Mouse (Mus musculus) cerebellum, adult 8-10 months (tissue): ENCODE data around the gene Naa20.
A peak's percentile ranks its signal among the peaks of the same experiment; 100 is the strongest.

Experiments used
- DNase-seq: peaks from one replicate; pipeline ENCODE4 v3.0.0; 2022

Naa20 gene

GRCm38 (mm10) chr2:145901861-145902260 lies at the start of gene Naa20:
TSS of gene Naa20 (plus strand) at chr2:145902099.
- no peak for DNase-seq

GRCm38 (mm10) chr2:145855831-145856230 lies 46.1 kb upstream of the Naa20 start:
- no peak for DNase-seq

- no peak for DNase-seq
Observed at GRCm38 (mm10) chr2:145857864-145858263, 44.0 kb upstream of the Naa20 start.

- peak; percentile 45 for DNase-seq
Observed at GRCm38 (mm10) chr2:145859442-145859931, 42.4 kb upstream of the Naa20 start.

GRCm38 (mm10) chr2:145859932-145860801 lies 41.7 kb upstream of the Naa20 start:
- DNase-seq: peak; percentile 79

- no peak for DNase-seq
Observed at GRCm38 (mm10) chr2:145861193-145862123, 40.4 kb upstream of the Naa20 start.

- DNase-seq: no peak
Observed at GRCm38 (mm10) chr2:145862206-145862817, 39.6 kb upstream of the Naa20 start.

- no peak for DNase-seq
Observed at GRCm38 (mm10) chr2:145865344-145865743, 36.6 kb upstream of the Naa20 start.

- no peak for DNase-seq
Observed at GRCm38 (mm10) chr2:145866238-145866637, 35.7 kb upstream of the Naa20 start.

- DNase-seq: no peak
Observed at GRCm38 (mm10) chr2:145866695-145867449, 35.0 kb upstream of the Naa20 start.

GRCm38 (mm10) chr2:145871308-145871707 lies 30.6 kb upstream of the Naa20 start:
- DNase-seq: no peak

- DNase-seq: no peak
Observed at GRCm38 (mm10) chr2:145872099-145872498, 29.8 kb upstream of the Naa20 start.

- no peak for DNase-seq
Observed at GRCm38 (mm10) chr2:145873953-145874352, 27.9 kb upstream of the Naa20 start.

- DNase-seq: no peak
Observed at GRCm38 (mm10) chr2:145874879-145875482, 26.9 kb upstream of the Naa20 start.

- no peak for DNase-seq
Observed at GRCm38 (mm10) chr2:145877191-145877590, 24.7 kb upstream of the Naa20 start.

- DNase-seq: no peak
Observed at GRCm38 (mm10) chr2:145880887-145881747, 20.8 kb upstream of the Naa20 start.

GRCm38 (mm10) chr2:145881932-145882331 lies 20.0 kb upstream of the Naa20 start:
- no peak for DNase-seq

GRCm38 (mm10) chr2:145882398-145882797 lies 19.5 kb upstream of the Naa20 start:
- no peak for DNase-seq

GRCm38 (mm10) chr2:145884036-145884912 lies 17.6 kb upstream of the Naa20 start:
- DNase-seq: no peak
